Mouse (Mus musculus) kidney, postnatal 4 days (tissue): Measurements from ENCODE around the gene Gp1ba.

Experiments
- DNase-seq, 2 experiments: peaks; one replicate each; pipeline ENCODE4 v3.0.0; 2021; ENCODE audit warnings: mixed read lengths in 2 of 2

Gp1ba gene

DNA sequence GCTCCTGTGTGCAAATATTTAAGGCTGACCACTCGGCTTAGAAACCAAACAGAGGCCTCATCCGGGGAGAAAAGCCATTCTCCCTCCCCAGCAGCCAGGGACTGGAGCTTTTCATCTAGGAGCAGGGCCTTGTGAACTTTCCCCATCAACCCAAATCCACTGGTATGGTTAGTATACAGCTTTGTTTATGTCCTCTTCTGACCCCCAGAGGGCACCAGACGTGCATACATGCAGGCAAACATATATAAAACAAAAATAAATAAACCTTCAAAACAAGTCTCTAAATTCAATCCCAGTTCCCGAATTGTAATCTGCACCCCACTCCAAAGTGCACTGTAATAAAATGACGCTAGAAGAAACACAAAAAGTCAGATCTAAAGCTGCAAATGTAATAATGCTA lies 9.4 kb upstream of the Gp1ba start:
- DNase-seq: no peak

DNA sequence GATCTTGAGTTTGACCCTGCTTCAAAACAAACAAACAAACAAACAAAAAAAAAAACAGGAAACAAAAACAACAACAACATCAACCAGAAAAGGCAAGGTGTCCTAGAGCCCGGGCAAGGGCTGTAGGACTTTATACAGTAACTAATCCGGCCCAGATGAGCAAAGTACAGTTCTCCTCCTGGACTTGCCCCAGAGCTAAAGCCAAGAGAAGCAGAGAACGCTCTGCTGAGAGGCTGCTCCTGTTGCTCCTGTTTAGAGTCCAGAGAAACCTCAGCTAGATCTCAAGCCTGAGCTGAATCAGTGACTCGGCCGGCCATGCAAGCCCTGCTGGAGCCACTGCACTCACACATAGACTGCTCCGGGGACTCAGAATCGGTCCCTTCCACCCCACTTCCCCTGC lies 8.8 kb upstream of the Gp1ba start:
- DNase-seq: no peak

DNA sequence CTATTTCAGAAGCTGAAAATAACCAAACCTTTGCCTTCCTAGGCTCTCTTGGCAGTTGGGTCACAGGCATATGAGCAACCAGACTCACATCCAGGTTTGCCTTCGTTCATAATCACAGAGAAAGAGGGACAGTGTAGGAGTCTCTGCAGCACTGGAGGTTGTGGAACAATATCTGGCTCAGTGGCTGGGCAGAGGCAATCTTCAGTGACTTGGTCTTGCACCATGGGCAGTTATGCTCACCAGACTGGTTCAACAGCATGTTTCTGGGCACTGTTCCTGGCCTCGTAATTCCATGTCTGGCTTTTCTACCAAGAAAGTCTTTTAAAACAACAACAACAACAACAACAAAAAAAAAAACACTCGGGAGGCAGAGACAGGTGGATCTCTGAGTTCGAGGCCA lies 3.3 kb upstream of the Gp1ba start:
- no peak for DNase-seq

DNA sequence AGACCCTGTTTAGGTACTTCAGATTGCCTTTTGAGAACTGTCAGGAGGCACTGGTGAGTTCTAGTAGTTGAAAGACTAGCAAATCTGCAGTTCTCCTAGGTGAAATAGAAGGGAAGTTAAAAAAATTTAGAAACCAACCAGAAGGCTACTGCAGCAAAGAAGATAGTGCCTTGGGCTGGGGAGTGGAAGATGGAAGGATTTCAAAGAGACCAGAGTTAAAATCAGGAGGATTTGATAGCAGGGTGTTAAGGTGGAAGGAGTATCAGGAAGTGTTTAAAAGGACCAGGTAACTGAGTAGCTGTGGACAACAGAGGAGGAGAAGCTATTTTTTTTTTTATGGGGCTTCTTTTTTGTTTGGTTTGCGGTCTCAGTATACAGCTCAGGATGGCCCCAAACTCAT lies 1.2 kb upstream of the Gp1ba start:
- DNase-seq: no peak

DNA sequence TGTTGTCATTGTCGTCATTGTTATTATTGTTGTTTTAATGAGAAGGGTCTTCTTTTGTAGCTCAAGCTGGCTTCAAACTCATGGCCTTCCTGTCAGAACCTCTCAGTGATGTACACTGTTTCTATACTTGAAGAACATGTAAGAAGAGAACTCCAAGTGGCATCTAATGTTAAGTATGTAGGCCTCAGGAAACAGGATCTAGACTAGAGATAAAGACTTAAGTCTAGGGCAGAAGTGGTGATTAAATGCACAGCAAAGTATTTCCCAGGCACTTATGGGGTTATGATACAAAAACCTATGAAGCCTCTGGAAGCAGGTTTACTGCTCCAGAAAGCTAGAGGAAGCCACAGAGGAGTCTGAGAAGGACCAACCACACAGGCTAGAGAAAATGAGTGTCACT lies 629 bp upstream of the Gp1ba start:
- DNase-seq: no peak

DNA sequence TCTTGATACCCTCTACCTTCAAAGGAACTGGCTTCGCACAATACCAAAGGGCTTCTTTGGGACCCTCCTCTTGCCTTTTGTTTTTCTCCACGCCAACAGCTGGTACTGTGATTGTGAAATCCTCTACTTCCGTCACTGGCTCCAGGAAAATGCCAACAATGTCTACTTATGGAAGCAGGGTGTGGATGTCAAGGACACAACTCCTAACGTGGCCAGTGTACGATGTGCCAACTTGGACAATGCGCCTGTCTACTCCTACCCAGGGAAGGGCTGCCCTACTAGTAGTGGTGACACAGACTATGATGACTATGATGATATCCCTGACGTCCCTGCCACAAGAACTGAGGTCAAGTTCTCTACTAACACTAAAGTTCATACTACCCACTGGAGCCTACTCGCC lies 1.1 kb downstream of the Gp1ba start:
- no peak for DNase-seq

DNA sequence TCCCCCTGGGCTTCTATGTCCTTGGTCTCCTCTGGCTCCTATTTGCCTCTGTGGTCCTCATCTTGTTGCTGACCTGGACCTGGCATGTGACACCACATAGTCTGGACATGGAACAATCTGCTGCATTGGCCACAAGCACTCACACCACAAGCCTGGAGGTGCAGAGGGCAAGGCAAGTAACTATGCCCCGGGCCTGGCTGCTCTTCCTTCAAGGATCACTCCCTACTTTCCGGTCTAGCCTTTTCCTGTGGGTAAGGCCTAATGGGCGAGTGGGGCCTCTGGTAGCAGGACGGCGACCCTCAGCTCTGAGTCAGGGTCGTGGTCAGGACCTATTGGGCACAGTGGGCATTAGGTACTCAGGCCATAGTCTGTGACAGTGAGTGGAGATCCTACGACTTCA lies 2.3 kb downstream of the Gp1ba start:
- no peak for DNase-seq

DNA sequence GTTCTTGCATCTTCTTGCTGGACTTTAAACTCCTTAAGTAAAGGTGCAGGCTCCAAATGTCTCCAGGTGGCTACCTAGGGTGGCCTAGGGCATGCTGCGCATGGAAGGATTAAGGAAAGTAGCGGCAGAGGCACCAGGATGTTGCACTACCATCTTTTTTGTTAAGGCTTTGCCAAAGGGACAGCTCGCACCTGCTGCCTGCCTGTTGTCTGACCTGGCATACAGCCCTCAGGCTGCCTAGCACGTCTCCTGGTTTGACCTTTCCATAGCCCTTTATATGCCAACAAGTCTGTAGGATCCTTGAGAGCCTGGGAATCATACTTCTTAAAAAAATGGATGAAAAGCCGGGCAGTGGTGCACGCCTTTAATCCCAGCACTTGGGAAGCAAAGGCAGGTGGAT lies 4.1 kb downstream of the Gp1ba start:
- DNase-seq: no peak

DNA sequence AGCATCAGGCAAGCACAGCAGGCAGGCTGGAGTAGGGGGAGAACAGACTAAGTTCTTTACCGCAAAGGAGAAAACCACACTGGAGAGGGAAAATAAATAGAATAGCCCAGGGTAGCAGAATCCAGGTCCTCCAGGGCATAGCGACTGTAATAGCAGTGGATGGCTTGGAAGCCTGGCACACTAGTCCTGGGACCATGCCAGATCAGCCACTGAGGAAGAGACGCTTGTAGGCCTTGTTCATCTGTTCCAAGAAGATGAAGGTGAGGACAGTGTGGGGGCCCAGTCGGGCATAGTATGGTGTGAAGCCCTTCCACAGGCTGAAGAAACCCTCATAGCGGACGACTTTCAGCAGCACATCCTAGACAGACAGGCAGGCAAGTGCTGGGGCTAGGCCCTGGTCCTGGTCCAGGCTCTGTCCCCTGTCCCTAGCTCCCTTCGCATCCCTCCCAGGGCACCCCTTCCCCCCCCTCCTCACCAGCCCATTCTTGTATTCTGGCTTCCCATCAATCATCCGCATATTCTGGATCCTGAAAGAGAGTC lies 5.7 kb downstream of the Gp1ba start:
- DNase-seq: no peak

DNA sequence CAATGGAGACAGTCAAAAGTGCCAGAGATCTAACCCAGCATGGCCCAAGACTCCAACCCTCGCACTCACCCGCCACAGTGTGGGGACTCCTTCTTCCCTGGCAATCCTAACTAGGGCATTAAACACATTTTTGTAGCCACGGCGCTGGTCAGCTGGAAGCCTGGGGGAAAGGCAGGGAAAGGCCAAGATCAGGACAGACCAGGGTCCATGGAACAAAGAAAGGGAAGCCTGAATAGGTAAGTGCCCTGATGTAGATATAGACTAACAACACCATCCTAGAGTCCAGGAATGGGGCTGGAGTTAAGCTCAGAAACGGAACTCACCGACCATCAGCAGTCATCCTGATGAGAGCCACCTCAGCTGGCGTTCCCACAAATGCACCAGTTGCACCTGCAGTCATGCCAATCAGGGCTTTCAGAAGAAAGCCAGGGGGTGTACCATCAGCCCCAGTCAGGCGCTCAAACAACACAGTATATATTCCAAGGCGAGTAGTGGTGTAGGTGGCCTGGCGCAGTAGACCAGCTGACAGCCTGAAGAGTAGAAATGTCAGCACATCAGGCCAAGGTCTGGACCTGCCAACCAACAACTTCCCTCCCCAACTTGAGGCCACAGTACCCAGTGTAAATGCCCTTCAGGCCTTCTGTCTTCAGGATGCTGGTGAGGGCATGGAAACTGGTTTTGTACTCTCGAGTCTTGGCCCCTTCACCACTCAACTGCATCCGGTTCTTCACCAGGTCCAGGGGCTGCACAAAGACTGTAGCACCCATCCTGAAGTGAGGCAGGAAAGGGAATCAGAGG lies 6.7 kb downstream of the Gp1ba start:
- DNase-seq: no peak

DNA sequence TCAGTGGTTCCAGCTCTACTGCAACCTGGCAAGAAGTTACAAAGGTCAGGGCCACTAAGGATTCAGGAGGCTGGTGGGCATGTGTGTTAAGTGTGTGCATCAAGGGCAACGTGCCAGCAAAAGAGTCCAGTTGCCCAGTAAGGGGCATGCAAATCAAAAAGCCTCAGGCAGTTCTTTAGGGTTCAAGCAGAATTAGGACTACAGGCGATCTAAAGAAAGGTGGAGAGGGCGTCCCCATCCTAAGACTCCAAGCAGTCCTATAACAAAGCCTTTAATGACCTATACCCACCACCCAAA lies 7.3 kb downstream of the Gp1ba start:
- DNase-seq: peak; percentile 32 to 61

DNA sequence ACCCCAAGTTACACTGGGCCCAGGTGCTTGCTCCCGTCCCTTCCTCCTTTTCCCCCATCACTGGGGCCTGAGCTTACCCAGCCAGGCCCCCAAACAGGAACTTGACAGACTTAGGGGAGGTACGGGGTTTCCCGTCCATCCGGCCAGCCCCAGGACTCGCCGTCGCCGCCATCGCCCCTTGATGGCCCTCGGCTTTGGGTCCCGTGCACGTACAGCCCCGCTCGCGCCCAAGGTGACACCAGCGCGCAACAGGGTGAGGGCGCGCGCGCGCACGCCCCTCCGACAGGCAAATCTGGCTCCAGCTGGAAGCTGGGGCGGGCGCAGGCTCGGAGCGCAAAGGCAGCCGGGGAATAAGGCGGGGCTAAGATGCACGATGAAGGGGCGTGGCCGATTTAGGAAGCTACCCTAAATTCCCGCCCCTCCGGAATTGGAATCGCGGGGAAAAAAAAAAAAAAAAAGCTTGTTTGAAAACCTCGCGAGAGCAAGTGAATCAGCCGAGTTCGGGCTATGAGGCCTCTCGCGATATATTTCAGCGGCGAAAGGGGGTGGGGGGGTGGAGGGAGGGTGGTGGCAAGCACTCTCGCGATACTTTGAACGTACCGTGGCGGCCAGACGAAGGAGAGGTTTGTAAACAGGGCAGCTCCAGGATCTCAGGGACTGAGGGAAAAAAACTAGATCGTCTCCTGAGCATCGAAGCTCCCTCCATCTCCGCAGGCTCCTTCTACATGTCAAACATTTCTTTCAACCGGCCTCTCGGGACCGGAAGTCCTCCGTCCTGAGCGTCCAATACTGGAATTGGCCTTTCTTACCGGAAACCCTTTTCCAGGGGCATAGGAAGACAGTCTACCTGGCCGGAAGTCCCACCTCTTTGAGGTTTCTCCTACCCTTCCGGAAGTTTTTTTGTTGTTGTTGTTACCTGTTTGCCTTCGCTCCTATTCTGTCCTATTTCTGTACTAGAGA lies 8.0 kb downstream of the Gp1ba start, which contains the start of the genes Rnf167 and Slc25a11:
Gene Rnf167 (plus strand): TSS at position 545 of the 960 bp plus-strand sequence.
Gene Slc25a11 (minus strand): TSS at position 789 of the 960 bp plus-strand sequence.
- peak; percentile 97 to 99 for DNase-seq

DNA sequence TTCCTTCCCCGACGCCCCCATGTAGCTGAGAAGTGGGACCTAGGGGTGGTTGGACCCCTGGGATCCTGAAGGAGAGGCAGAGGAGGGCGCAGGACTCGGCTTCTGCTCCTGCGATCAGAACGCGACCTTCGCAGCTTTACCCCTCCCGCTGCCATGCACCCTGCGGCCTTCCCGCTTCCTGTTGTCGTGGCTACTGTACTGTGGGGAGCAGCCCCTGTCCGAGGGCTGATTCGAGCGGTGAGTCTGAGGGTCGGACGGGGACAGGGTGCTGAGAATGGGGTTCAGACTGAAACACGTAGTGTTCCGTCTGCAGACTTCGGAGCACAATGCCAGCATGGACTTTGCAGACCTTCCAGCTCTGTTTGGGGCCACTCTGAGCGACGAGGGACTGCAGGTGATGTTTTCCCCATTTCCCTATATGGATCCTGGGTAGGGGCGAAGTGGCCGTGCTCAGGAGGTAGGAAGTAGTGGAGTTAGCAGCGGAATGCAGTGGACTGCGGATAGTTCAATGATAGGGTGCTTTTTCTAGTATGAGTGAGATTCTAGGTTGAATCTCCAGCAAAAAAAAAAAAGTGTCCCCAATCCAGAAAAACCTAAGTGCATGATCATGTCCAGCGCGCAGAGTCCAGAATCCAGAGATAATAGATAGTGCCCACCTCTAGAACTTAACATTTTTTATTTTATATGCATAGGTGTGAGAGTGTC lies 8.9 kb downstream of the Gp1ba start:
- peak; percentile 54 to 64 for DNase-seq

DNA sequence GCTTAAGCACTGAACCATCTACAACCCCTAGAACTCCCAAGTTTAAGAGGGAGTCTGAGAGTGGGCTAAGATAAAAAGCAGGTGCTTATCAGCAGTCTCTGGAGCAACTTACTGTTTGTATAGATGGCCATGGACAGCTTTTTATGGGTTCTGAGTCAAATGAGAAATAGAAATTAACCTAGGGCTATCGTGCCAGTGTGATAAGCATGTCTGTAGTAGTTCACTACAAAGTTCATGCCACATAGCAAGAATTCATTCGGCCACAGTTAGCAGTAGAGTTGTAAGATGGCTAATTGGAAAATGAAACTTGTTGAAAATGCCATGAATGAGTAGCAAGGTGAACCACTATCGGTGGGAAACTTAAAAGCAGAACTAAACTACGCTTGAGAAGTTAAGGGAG lies 9.6 kb downstream of the Gp1ba start:
- DNase-seq: no peak

DNA sequence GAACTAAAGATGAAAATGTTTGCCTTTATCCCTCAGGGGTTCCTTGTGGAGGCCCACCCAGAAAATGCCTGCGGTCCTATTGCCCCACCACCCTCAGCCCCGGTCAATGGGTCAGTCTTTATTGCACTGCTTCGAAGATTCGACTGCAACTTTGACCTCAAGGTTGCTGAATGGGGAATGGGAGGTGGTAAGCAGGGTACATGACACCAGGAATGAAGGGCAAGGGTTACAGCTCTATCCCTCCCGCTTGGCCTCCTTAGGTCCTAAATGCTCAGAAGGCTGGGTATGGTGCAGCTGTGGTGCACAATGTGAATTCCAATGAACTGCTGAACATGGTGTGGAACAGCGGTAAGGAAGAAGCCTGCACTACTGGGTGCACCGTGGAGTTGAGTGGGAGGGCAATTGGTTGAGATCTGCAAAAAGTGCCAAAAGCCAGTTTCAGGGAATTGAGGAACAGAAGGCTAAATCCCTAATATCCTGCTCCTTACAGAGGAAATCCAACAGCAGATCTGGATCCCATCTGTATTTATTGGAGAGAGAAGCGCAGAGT lies 10.3 kb downstream of the Gp1ba start:
- no peak for DNase-seq

DNA sequence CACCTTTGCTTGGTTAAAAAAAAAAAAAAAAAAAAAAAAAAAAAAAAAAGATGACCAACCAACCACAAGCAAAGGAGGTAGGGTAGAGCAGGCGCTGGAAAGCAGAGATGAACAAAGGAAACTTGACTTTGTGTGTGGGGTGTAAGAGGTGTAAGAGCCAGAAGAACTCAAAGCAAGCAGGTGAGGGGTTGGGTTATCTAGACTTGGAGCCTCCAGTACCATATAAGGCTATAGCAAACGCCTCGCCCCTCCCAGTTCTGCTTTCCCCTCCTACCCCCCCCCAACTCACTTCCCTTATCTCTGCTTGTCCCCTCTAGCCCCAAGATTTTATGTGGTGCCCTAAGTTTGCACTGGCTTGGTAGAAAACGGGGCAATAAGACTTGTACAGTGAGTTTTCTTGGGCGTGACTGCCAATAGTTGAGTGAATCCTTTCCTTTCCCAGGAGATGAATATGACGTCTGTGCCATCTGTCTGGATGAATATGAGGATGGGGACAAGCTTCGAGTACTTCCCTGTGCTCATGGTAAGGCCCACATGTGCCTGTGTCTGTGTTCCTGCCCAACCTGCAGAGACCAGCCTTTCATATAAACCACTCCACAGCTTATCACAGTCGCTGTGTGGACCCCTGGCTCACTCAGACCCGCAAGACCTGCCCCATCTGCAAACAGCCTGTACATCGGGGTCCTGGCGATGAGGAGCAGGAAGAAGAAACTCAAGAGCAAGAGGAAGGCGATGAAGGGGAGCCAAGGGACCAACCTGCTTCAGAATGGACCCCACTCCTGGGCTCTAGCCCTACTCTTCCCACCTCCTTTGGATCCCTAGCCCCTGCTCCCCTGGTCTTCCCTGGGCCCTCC lies 11.6 kb downstream of the Gp1ba start:
- no peak for DNase-seq

DNA sequence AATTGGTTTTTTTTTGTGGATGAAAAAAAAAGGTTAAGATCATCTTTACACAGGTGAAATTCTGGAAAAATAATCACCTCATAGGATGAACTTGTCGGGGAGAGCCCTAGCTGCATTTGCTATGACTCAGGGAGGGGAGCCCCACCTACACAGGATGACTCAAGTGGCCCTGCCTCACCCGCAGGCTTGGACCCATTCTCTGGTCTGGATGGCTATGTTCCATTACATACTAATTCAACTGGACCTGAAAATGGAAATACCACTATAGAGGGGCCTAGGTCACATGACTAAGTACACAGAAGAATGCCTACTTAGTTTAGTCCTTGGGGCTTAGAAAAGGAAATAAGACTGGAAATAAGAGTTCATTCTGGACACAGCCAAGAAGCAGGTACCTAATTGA lies 12.5 kb downstream of the Gp1ba start:
- DNase-seq: no peak

DNA sequence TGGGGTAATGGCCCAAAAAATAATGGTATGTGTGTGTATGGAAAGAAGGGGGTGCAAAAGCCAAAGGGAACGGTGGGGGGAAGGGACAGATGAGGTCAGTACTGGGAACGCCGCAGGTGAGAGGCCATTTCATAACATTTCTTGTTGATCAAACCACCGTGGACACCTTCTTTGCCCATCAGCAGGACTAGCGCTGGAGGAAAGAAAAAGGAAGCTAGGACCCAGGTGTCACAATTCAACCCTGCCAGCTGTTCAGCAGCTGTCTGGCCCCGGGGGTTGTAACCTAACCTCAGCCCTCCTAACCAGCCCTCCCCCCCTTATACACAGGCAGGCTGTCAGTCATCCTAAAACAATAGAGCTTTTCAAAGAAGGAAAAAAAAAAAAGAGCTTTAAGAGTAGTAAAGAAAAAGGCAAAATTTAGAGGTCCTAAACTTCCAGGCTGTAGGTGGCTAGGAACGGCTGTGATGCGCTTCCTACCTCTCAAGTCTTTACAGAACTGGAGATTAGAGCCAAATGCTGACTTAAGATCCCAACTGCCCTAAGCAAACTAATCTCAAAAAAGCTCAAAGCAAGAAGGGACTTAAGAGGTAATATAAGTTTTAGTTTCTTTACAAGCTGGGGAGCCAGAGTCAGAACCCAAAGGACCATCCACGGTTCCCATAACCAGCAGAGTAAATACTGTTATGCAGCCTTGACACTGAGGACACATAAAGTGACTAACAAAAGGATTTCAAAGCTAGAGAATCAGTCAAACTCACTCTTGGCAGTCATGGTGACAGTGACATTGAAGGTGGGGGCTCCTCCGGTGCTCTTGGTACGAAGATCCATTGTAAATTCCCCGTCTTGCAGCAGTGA lies 13.3 kb downstream of the Gp1ba start:
- peak in 1 of 2 experiments; percentile 43 for DNase-seq

DNA sequence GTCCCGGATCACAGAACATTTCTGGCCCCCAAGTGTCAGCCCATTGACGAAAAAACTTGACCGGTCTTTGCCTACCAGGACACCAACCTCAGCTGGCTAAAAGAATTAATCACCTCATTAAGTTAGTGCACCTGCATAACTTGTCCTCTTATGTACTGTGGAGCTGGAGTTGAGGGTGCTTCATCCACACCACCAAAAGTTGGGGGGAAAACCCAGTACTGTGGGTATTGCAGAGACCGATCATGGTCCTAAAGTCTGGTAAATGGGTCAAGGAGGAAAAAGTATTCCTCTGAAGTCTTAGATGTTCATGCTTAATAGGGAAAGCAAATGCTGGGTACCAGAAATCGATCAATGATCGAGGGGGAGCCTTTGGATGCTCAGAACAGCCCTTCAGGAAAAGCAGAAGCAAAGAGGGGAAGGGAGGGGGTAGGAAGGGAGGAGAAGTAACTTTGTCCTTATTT lies 14.0 kb downstream of the Gp1ba start:
- no peak for DNase-seq

DNA sequence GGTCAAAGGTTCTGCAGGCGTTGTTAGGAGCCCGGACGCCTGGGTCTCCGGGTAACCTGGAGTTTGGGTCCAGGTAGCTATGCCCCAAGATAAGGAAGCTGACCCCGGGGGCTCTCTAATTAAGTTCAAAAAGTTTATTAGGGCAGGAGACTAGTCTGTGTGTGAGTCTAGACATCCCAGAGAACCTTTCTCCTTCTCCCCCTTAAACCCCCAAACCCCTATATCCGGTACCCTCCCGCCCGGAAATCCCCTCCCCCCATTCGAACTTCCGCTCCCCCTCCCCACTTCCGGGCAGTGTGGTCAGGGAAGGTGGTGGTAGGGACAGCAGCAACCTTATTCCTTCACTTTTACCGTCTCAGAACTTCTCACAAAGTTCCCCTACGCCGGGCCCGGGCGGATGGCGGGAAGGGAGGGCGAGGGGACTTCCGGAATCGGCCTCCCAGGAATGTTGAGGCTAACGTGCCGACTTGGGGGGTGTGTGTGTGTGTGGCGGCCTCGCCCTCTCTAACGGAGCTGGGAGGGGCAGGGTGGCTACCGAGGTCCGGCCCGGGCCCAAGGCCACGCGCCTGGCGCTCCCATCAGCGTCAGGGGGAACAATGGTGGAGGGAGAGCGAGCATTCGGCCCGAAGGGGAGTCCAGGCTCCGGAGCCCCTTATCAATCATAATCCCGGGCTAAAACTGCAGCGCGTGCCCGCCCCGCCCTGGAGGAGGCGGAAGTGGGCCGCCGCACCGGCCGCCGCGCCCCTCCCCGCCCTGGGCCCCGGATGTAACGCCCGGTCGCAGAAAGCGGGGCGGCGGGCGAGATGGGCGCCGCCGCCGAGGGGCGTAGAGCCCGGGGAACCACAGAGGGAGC lies 14.6 kb downstream of the Gp1ba start:
- DNase-seq: peak; percentile 76 to 86
